Mouse (Mus musculus): ENCODE results near the gene Ugt1a7c. TPM values are rescaled to one million over a fixed set of nuclear protein-coding genes. Genes with fewer than 3 reads are reported as not detected.

Ugt1a7c gene
- total RNA-seq, 2 experiments from 2014 or later = 0.44 to 0.82 TPM

GRCm38 (mm10) chr1:88253540-88253939 is 158.7 kb downstream of the Ugt1a7c start:
- no peak for DNase-seq (ENCODE audit: low spot score in 2 of 2)
- intact Hi-C loops (cut with DNase I) = no loop called here

- intact Hi-C loops (cut with DNase I) = no loop called here
- DNase-seq (ENCODE audit: low spot score in 2 of 2) = no peak
These were observed 160.1 kb downstream of the Ugt1a7c start for GRCm38 (mm10) chr1:88254793-88255465.

DNA sequence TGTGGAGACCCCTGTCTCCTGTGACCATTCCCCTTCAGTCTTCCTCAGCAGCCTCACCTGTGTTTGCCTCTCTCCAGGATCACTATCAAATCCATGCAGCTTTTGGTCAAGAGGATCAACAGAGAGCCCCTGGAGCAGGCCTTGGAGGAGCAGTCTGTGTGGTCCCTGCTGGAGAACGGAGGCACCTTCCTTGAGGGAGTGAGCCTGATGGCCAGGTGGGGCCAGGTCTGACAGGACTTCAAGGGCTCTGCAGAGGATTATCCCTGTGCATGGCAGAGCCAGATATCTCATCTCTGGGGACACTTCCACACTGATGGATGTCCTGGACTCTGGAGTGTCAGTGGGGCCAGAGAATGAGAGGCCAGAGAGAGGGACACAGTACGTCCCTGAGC is 160.6 kb downstream of the Ugt1a7c start:
- intact Hi-C loops (cut with DNase I) = no loop called here
- DNase-seq (ENCODE audit: low spot score in 2 of 2) = no peak

DNA sequence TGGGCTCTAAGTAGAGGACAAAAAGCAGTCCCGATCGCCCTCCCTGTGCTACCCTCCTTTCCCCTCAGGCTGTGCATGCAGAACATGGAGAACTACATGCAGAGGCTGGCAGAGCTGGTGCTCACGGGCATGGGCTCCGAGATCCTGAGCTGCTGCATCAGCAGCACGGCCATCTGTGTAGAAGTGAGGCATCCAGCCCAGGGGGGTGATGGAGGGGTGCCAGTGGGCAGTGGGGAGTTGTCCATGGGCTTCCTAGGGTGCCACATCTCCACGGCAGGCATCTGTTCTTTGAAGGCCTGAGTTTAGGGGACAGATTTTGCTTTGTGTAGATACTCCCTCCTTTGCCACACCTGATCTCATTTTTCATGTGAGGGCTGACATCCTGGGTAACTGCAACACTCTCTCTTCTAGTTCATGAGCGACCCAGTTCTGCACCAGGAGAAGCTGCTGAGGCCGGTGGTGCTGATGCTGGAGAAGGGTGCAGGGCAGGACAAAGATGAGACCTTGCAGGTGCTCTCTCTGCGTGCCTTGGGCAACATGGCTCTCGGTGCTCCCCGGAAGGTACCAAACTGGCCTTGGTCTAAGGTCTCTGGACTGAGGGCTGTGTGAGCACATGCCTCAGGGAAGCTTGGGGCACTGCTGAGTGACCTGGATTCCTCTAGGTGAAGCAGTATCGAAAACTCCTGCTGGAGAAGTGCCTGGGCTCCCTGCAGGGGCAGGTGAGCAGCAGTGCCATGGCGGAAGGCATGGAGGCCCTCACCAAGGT is 161.3 kb downstream of the Ugt1a7c start:
- no peak for DNase-seq (ENCODE audit: low spot score in 2 of 2)

GRCm38 (mm10) chr1:88256886-88257663 is 162.2 kb downstream of the Ugt1a7c start:
- intact Hi-C loops (cut with DNase I) = no loop called here
- DNase-seq (ENCODE audit: low spot score in 2 of 2) = no peak

More for the DNA sequence above, 161.3 kb downstream of the Ugt1a7c start:
- intact Hi-C loops (cut with DNase I) = no loop called here

DNA sequence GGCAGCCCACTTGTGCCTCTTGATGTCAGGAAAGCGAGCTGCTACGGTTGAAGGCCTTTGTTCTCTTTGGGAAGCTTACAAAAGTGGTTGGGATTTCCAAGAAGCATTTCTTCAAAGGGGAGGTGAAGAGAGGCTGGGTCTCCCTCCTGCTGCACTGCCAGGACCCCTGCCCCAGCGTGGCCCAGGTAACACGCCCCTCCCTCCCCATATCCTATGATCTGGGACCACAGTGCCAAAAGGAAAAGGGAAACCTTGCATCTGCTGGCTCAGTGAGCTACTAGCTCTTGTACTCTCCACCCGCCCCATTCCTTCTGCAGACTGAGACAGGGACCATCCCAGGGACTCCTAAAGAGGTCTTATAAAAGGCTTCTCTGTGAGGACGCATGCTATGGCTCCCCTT is 162.8 kb downstream of the Ugt1a7c start:
- intact Hi-C loops (cut with DNase I) = no loop called here
- no peak for DNase-seq (ENCODE audit: low spot score in 2 of 2)

GRCm38 (mm10) chr1:88258361-88258760 is 163.5 kb downstream of the Ugt1a7c start:
- intact Hi-C loops (cut with DNase I) = no loop called here
- no peak for DNase-seq (ENCODE audit: low spot score in 2 of 2)

DNA sequence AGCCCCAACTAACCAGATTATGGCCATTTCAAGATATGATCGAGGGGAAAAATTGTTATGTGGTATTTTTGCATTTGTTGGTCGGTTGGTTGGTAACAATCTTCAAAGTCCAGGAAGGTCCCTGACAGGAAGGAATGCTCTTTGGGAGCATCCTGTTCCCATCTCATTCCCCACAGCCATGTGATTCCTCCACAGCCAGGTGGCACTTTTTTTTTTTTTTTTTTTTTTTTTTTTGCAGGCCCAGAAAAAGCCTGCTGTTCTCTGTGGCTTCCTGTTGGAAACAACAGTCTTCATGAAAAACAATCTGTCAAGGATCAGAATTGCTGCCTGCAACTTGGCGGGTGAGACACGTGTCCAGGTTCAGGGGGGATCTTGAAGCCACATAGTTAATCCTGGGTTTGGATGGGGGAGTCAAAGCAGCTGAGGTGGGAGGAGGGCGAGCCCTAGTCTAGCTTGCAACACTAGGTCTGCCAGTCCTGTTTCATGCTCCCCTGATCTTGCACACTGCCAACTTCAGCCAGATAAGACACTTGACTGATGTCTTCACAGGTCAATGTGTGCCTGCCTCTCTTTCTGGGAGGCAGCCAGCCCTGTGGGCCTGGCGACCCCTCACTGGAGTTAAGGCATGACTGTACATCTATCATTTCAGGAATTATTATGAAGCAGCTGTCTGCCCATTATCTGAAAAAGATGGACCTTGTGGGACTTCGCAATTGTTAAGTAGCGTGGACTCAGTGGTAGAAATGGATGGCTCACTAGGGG is 164.2 kb downstream of the Ugt1a7c start:
- DNase-seq (ENCODE audit: low spot score in 2 of 2) = no peak

GRCm38 (mm10) chr1:88259643-88260024 is 164.8 kb downstream of the Ugt1a7c start:
- intact Hi-C loops (cut with DNase I) = no loop called here
- DNase-seq (ENCODE audit: low spot score in 2 of 2) = no peak

More for the DNA sequence above, 164.2 kb downstream of the Ugt1a7c start:
- intact Hi-C loops (cut with DNase I) = no loop called here

DNA sequence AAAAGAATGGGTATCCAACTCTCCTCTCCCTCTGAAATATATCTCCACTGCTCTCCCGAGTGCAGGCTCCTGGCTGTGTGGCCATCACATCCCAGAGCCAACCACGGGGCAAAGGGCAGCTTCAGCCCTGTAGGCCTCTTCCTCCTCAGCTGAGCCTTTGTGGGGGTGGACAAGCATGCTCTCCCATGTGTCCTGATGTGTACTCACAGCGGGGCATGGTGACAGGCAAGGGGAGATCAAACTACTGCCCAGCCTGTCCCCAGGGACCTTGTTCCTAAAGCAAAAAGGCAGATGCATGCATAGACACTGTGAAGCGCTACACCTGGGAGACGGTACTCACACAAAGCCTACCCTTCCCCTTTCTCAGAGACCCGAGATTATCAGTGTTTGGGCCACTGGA is 165.3 kb downstream of the Ugt1a7c start:
- no peak for DNase-seq (ENCODE audit: low spot score in 2 of 2)
- intact Hi-C loops (cut with DNase I) = no loop called here

DNA sequence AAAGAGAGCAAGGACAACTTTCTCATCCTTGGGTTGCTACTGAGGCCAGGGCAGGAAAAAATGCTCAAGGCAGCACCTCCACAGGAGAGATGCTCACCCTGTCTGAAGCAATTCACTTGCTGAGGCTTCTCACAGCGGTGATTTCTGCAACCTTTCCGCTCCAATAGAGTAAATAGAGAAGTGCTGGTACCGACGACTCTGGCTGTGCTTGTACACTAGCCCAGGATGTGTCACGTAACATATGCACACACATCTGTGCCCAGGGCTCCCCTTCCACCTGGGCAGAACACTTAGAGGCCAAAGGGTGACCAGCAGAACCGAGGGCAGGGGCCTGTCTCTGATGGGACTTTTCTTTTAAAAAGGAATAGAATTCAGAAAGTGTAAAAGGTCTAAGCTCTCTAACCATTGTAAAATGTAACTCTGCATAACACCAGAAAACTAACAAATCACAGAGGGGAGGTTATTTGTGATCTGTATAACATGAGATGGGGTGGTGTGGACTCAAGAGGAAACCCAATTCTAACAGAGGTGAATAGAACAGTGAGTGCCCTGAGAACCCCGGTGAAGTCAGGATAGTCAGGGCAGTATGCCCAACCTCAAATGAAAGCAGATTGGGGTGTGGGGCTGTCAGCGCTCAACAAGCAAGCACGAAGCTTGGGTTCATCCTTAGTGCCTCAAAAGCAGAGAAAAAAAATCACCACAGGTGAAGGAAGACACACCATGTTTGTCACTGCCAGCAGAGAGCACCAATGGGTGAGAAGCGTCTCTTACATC is 165.9 kb downstream of the Ugt1a7c start:
- intact Hi-C loops (cut with DNase I) = no loop called here
- no peak for DNase-seq (ENCODE audit: low spot score in 2 of 2)

- intact Hi-C loops (cut with DNase I) = no loop called here
- no peak for DNase-seq (ENCODE audit: low spot score in 2 of 2)
These were observed 166.8 kb downstream of the Ugt1a7c start for GRCm38 (mm10) chr1:88261706-88262105.

DNA sequence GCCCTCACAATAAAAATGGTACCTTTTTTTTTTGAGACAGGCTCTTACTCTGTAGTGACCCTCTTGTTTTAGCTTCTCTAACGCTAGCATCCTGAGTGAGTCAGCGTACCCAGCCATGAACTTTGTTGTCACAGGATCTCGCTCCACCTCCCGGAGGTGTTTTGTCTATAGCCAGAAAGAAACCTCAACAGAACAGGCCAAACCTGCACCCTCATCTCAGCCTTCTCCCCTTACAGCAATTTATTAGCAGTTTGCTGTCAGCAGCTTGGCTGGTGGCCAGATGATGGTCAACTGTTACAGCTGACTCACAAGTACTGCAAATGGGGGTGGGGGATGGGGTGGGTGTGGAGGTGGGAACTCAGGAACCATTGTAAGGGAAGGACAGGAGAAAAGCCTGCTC is 167.4 kb downstream of the Ugt1a7c start:
- no peak for DNase-seq (ENCODE audit: low spot score in 2 of 2)

GRCm38 (mm10) chr1:88262961-88263360 is 168.1 kb downstream of the Ugt1a7c start:
- no peak for DNase-seq (ENCODE audit: low spot score in 2 of 2)
- intact Hi-C loops (cut with DNase I) = no loop called here

More for the DNA sequence above, 167.4 kb downstream of the Ugt1a7c start:
- intact Hi-C loops (cut with DNase I) = no loop called here

DNA sequence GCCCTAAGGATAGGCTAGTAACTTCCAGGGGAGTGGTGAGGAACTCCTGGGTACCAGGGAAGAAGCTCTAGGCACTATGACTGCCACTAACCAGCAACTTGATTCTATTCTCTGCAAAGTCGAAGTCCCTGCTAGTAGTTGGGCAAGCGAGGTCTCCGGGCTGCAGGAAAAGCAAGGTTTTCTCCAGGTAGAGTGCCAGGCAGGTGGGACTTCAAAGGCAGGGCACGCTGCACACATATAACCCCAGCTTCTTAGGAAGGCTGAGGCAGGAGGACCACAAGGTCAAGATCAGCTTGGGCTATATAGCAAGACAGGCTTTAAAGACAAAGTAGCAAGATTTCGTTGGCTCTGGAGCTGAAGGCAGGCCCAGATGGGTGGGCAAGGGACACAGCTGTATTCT is 168.9 kb downstream of the Ugt1a7c start:
- intact Hi-C loops (cut with DNase I) = no loop called here
- no peak for DNase-seq (ENCODE audit: low spot score in 2 of 2)

- intact Hi-C loops (cut with DNase I) = no loop called here
- no peak for DNase-seq (ENCODE audit: low spot score in 2 of 2)
These were observed 169.5 kb downstream of the Ugt1a7c start for GRCm38 (mm10) chr1:88264237-88264868.

- intact Hi-C loops (cut with DNase I) = no loop called here
- DNase-seq (ENCODE audit: low spot score in 2 of 2) = no peak
These were observed 170.0 kb downstream of the Ugt1a7c start for GRCm38 (mm10) chr1:88264869-88265240.

DNA sequence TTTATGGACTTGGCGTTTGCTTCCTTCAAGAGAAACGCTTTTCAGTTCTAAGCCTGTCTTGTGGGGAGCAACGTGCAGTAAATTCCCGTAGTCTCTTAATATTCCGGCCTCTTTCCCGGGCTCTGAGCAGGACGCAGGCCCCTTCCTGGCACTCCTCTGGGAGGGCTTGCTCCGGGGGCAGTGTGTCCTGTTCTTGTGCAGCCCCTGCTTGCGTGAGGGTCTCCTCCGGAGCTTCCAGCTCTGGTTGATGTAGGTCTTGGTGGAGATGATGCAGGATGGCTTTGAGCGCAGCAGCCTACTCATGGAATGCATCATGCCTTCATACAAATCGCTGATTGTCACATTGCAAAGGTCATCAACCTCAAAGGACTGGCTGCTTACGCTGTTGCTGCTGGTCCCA is 171.3 kb downstream of the Ugt1a7c start:
- intact Hi-C loops (cut with DNase I) = no loop called here
- no peak for DNase-seq (ENCODE audit: low spot score in 2 of 2)

DNA sequence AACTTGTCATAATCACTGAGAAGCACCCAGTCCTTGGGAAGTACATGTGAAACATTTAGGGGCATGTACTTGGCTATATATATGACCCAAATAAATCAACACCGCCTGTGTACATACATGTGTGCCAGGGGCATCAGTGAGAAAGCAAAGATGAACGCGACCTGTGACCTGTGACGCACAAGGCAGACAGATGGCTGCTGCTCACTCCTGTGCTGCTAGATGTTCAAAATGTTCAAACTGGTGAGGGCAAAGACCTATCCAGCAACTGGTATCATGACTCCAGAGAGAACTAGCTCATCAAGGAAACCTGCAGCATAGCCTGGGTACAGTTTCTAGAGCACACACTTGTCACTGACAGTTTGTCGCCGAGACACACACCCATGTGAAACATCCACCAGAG is 172.6 kb downstream of the Ugt1a7c start:
- intact Hi-C loops (cut with DNase I) = no loop called here
- DNase-seq (ENCODE audit: low spot score in 2 of 2) = no peak
